Mouse (Mus musculus) frontal cortex, postnatal 36 days (tissue): ENCODE measurements around the gene Prtg.

Experiments
- DNase-seq, 2 experiments: peaks; one replicate each; pipeline ENCODE4 v3.0.0; 2022; ENCODE audit warnings: low spot score in 2 of 2

Gene Prtg

GRCm38 (mm10) chr9:72806731-72807419 lies at the start of gene Prtg:
Prtg (plus strand) TSS chr9:72806874.
- peak; percentile 8 to 13 for DNase-seq

- no peak for DNase-seq
Observed at GRCm38 (mm10) chr9:72757143-72757542, 49.5 kb upstream of the Prtg start.

GRCm38 (mm10) chr9:72758705-72759131 lies 48.0 kb upstream of the Prtg start:
- DNase-seq, result peak; percentile 38 to 77

- DNase-seq, result no peak
Observed at GRCm38 (mm10) chr9:72763050-72763718, 43.5 kb upstream of the Prtg start.

GRCm38 (mm10) chr9:72766789-72767349 lies 39.8 kb upstream of the Prtg start:
- peak; percentile 93 to 97 for DNase-seq

GRCm38 (mm10) chr9:72775022-72775421 lies 31.7 kb upstream of the Prtg start:
- no peak for DNase-seq

- DNase-seq, result no peak
Observed at GRCm38 (mm10) chr9:72779004-72779403, 27.7 kb upstream of the Prtg start.

- DNase-seq, result no peak
Observed at GRCm38 (mm10) chr9:72779733-72780132, 26.9 kb upstream of the Prtg start.

- no peak for DNase-seq
Observed at GRCm38 (mm10) chr9:72780694-72781093, 26.0 kb upstream of the Prtg start.

GRCm38 (mm10) chr9:72781466-72781865 lies 25.2 kb upstream of the Prtg start:
- no peak for DNase-seq

- no peak for DNase-seq
Observed at GRCm38 (mm10) chr9:72782121-72782520, 24.6 kb upstream of the Prtg start.

- DNase-seq, result no peak
Observed at GRCm38 (mm10) chr9:72787732-72788131, 18.9 kb upstream of the Prtg start.

- DNase-seq, result no peak
Observed at GRCm38 (mm10) chr9:72790530-72791212, 16.0 kb upstream of the Prtg start.

- no peak for DNase-seq
Observed at GRCm38 (mm10) chr9:72791213-72791582, 15.5 kb upstream of the Prtg start.

- DNase-seq, result no peak
Observed at GRCm38 (mm10) chr9:72791681-72792080, 15.0 kb upstream of the Prtg start.

- DNase-seq, result no peak
Observed at GRCm38 (mm10) chr9:72795243-72795642, 11.4 kb upstream of the Prtg start.

GRCm38 (mm10) chr9:72797136-72797621 lies 9.5 kb upstream of the Prtg start:
- no peak for DNase-seq

- DNase-seq, result no peak
Observed at GRCm38 (mm10) chr9:72803280-72803679, 3.4 kb upstream of the Prtg start.

- no peak for DNase-seq
Observed at GRCm38 (mm10) chr9:72806146-72806545, 528 bp upstream of the Prtg start.

GRCm38 (mm10) chr9:72807420-72808005 lies 839 bp downstream of the Prtg start:
- peak; percentile 55 for DNase-seq

GRCm38 (mm10) chr9:72808176-72808575 lies 1.5 kb downstream of the Prtg start:
- no peak for DNase-seq

GRCm38 (mm10) chr9:72808586-72808985 lies 1.9 kb downstream of the Prtg start:
- DNase-seq, result no peak
